Mouse (Mus musculus) MEL (cell line): ENCODE results near the gene Baz1a. TPM values are rescaled to one million over a fixed set of nuclear protein-coding genes. Genes with fewer than 3 reads are reported as not detected.

Source experiments
- DNase-seq: peaks from one replicate; pipeline ENCODE4 v3.0.0; 2011; ENCODE audit warnings: low read depth, low spot score
- H3K27ac ChIP-seq: 2 replicates; pipeline ENCODE4 v1.5.1; 2012; ENCODE audit warnings: low read depth, mild to moderate bottlenecking, control low read depth, low read length, moderate library complexity; ENCODE audit not compliant: control insufficient read depth
- H3K27me3 ChIP-seq, 2 experiments: fragments of 150-350 bp in 1 of 2; sonication (generic) in 1 of 2; 2 replicates each; pipeline ENCODE4 v1.6.1; 2012; ENCODE audit warnings: low read length in 2 of 2, mild to moderate bottlenecking in 2 of 2, improper control_type of control experiment in 1 of 2, moderate library complexity in 1 of 2; ENCODE audit not compliant: insufficient read depth in 2 of 2, control insufficient read depth in 1 of 2
- H3K36me3 ChIP-seq, 2 experiments: 2 replicates each; pipeline ENCODE4 v1.6.1; 2012 to 2014; ENCODE audit warnings: low read length in 2 of 2, improper control_type of control experiment in 1 of 2, inconsistent platforms in 1 of 2, mild to moderate bottlenecking in 1 of 2; ENCODE audit not compliant: insufficient read depth in 2 of 2, control insufficient read depth in 1 of 2
- H3K4me1 ChIP-seq, 2 experiments: fragments of 150-350 bp in 1 of 2; sonication (generic) in 1 of 2; 2 replicates each; pipeline ENCODE4 v1.6.1; 2012; ENCODE audit warnings: low read length in 2 of 2, improper control_type of control experiment in 1 of 2, mild to moderate bottlenecking in 1 of 2; ENCODE audit not compliant: insufficient read depth in 2 of 2, control insufficient read depth in 1 of 2
- H3K4me3 ChIP-seq, 2 experiments: fragments of 150-350 bp in 1 of 2; sonication (generic) in 1 of 2; 2 replicates each; pipeline ENCODE4 v1.5.1; 2012; ENCODE audit warnings: low read depth in 2 of 2, low read length in 2 of 2, mild to moderate bottlenecking in 2 of 2, moderate library complexity in 2 of 2, control low read depth in 1 of 2, improper control_type of control experiment in 1 of 2; ENCODE audit not compliant: control insufficient read depth in 1 of 2, insufficient read depth in 1 of 2
- H3K79me2 ChIP-seq: 2 replicates; pipeline ENCODE4 v1.6.1; 2012; ENCODE audit warnings: mild to moderate bottlenecking, low read length, moderate library complexity; ENCODE audit not compliant: control insufficient read depth, poor library complexity, insufficient read depth
- H3K9ac ChIP-seq: 2 replicates; pipeline ENCODE4 v1.6.1; 2012; ENCODE audit warnings: low read depth, mild to moderate bottlenecking, control low read depth, low read length, moderate library complexity; ENCODE audit not compliant: control insufficient read depth, poor library complexity, severe bottlenecking
- H3K9me3 ChIP-seq: fragments of 150-350 bp; sonication (generic); replicated peaks from 2 replicates; pipeline ENCODE4 v1.6.1; 2012; ENCODE audit warnings: mild to moderate bottlenecking, low read length, improper control_type of control experiment, moderate library complexity; ENCODE audit not compliant: insufficient read depth
- BHLHE40 ChIP-seq: IDR thresholded peaks from 2 replicates; pipeline ENCODE4 v1.6.1; 2012; ENCODE audit warnings: low read depth, mild to moderate bottlenecking, inconsistent platforms, low read length, improper control_type of control experiment, borderline replicate concordance
- CHD1 ChIP-seq: IDR thresholded peaks from 2 replicates; pipeline ENCODE4 v1.6.1; 2012; ENCODE audit warnings: low read depth, mild to moderate bottlenecking, inconsistent platforms, low read length, improper control_type of control experiment
- CTCF ChIP-seq, 3 experiments: IDR thresholded peaks in 2 of 3; conservative IDR thresholded peaks in 1 of 3; 2 replicates each; pipeline ENCODE4 v1.5.1; 2011 to 2012; ENCODE audit warnings: low read length in 3 of 3, low read depth in 2 of 3, mild to moderate bottlenecking in 2 of 3, improper control_type of control experiment in 1 of 3, inconsistent platforms in 1 of 3, mixed read lengths in 1 of 3, moderate library complexity in 1 of 3; ENCODE audit not compliant: control insufficient read depth in 1 of 3, insufficient read depth in 1 of 3, poor library complexity in 1 of 3, severe bottlenecking in 1 of 3
- GABPA ChIP-seq: IDR thresholded peaks from 2 replicates; pipeline ENCODE4 v1.6.1; 2012; ENCODE audit warnings: low read depth, mild to moderate bottlenecking, inconsistent platforms, low read length, improper control_type of control experiment, moderate library complexity
- HCFC1 ChIP-seq: IDR thresholded peaks from 2 replicates; pipeline ENCODE4 v1.6.1; 2012; ENCODE audit warnings: low read depth, mild to moderate bottlenecking, inconsistent platforms, low read length, improper control_type of control experiment, moderate library complexity
- KAT2A ChIP-seq: conservative IDR thresholded peaks from 2 replicates; pipeline ENCODE4 v1.6.1; 2012; ENCODE audit warnings: low read depth, low read length, improper control_type of control experiment, inconsistent platforms
- MAX ChIP-seq: IDR thresholded peaks from 2 replicates; pipeline ENCODE4 v1.6.1; 2011; ENCODE audit warnings: low read length, improper control_type of control experiment
- MXI1 ChIP-seq: IDR thresholded peaks from 2 replicates; pipeline ENCODE4 v1.6.1; 2011; ENCODE audit warnings: mild to moderate bottlenecking, low read depth, low read length, improper control_type of control experiment
- MYB ChIP-seq: IDR thresholded peaks from 2 replicates; pipeline ENCODE4 v1.6.1; 2011; ENCODE audit warnings: mild to moderate bottlenecking, low read depth, low read length, improper control_type of control experiment
- MYC ChIP-seq: IDR thresholded peaks from 2 replicates; pipeline ENCODE4 v1.6.1; 2011; ENCODE audit warnings: low read depth, mild to moderate bottlenecking, low read length, improper control_type of control experiment, moderate library complexity
- NELFE ChIP-seq: IDR thresholded peaks from 2 replicates; pipeline ENCODE4 v1.6.1; 2011; ENCODE audit warnings: low read depth, low read length, improper control_type of control experiment
- POLR2AphosphoS2 ChIP-seq: IDR thresholded peaks from 2 replicates; pipeline ENCODE4 v1.6.1; 2011; ENCODE audit warnings: low read length, improper control_type of control experiment
- POLR2AphosphoS5 ChIP-seq: IDR thresholded peaks from 2 replicates; pipeline ENCODE4 v1.6.1; 2012; ENCODE audit warnings: low read depth, borderline replicate concordance, mild to moderate bottlenecking, inconsistent platforms, low read length, moderate library complexity, mixed read lengths
- SIN3A ChIP-seq: IDR thresholded peaks from 2 replicates; pipeline ENCODE4 v1.6.1; 2012; ENCODE audit warnings: low read length, improper control_type of control experiment, inconsistent platforms
- TAL1 ChIP-seq: IDR thresholded peaks from 2 replicates; pipeline ENCODE4 v1.6.1; 2012; ENCODE audit warnings: mild to moderate bottlenecking, inconsistent platforms, low read length, moderate library complexity, mixed read lengths
- UBTF ChIP-seq: IDR thresholded peaks from 2 replicates; pipeline ENCODE4 v1.6.1; 2012; ENCODE audit warnings: low read depth, mild to moderate bottlenecking, inconsistent platforms, low read length, improper control_type of control experiment, moderate library complexity, borderline replicate concordance; ENCODE audit not compliant: insufficient read depth
- USF1 ChIP-seq: IDR thresholded peaks from 2 replicates; pipeline ENCODE4 v1.6.1; 2014; ENCODE audit warnings: low read depth, mild to moderate bottlenecking, inconsistent platforms, low read length, improper control_type of control experiment, moderate library complexity
- ZKSCAN1 ChIP-seq: IDR thresholded peaks from 2 replicates; pipeline ENCODE4 v1.6.1; 2012; ENCODE audit warnings: low read depth, mild to moderate bottlenecking, inconsistent platforms, low read length, improper control_type of control experiment, moderate library complexity
- ZMIZ1 ChIP-seq: IDR thresholded peaks from 2 replicates; pipeline ENCODE4 v1.6.1; 2012; ENCODE audit warnings: low read depth, mild to moderate bottlenecking, inconsistent platforms, low read length, improper control_type of control experiment, moderate library complexity
- polyA plus RNA-seq, 2 experiments: library from polyadenylated mRNA; stranded (reverse) in 1 of 2; unstranded in 1 of 2; fragments of >175 nt in 1 of 2; fragments of >200 nt in 1 of 2; gene quantifications; 2 replicates each; pipeline versions ENCODE4 v1.2.1 to v1.2.4; 2012; ENCODE audit warnings: low replicate concordance in 2 of 2, low read depth in 1 of 2; ENCODE audit not compliant: insufficient read length in 2 of 2, insufficient read depth in 1 of 2, missing spikeins in 1 of 2
- total RNA-seq: library from RNA; depleted of rRNA; stranded (reverse); fragments of 300-350 nt; gene quantifications from 2 replicates; pipeline ENCODE4 v1.2.3, GENCODE M21; 2012

Baz1a gene
- total and polyA plus RNA-seq, 3 experiments, result 39.8 to 203 (median 46.0) TPM

DNA sequence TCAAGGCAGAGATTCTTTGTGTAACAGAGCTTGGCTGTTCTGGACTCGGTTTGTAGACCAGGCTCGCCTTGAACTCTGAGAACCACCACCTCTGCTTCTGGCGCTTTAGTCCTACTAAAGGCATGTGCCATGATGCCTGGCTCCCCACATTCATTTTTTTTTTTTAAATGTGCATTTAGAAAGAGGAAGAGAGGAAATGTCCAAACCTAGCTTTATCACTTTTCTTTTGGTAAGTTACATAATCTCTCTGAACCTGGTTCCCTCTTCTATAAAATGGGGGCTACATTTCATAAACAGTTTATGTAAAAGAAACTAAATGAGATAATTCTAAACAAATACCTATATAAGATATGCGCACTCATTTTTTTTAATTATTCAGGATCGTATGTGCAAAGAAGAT, 33.2 kb downstream of the Baz1a start (continued):
- TF ChIP-seq MYC (peak; percentile 84), KAT2A (no peak), POLR2AphosphoS5 (no peak), NELFE (no peak), MAX (peak; percentile 39; the same call in 1 of the 2 replicates), ZMIZ1 (no peak), UBTF (no peak), MYB (no peak), SIN3A (peak; percentile 49; the same call in 1 of the 2 replicates)

DNA sequence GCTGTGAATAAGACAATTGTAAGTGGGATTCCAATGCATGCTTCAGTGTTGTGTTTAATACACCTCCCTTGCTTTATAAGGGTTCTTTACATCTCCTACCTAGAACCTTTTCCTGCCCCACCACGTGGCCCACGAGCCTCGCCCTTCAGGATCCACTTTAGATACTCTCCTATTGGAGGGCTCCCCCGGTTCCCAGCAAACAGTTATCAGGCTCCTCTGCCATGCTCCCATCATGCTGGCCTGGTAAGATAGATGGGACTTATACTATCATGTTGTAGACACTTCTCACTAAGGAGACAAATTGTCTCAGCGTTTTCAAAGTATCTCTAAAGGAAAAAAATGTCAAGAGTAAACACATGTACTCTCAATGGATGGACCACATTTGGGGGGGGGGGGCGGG, 33.6 kb downstream of the Baz1a start:
- TF ChIP-seq CHD1 (no peak), POLR2AphosphoS2 (0 out of 2 replicates have a peak, but pooled peaks have one; percentile 31), HCFC1 (no peak), MYC (no peak), USF1 (0 out of 2 replicates have a peak, but pooled peaks have one; percentile 8), MAX (peak; percentile 9; the same call in 1 of the 2 replicates), TAL1 (peak; percentile 10; the same call in 1 of the 2 replicates), CTCF (IDR thresholded peaks at IDR 0.05 in 2 of 3, conservative IDR thresholded peaks at IDR 0.05 in 1 of 3; ENCODE audit: control insufficient read depth in 1 of 3, insufficient read depth in 1 of 3, low read depth in 2 of 3, low read length in 3 of 3, poor library complexity in 1 of 3, severe bottlenecking in 1 of 3) (no peak), MXI1 (peak; percentile 32; the same call in 1 of the 2 replicates), BHLHE40 (no peak), GABPA (no peak), ZKSCAN1 (no peak)
- Histone ChIP-seq H3K9ac (no peak overlapping the region), H3K36me3 (peaks cover 44 to 52% of the 10 kb centered on the region in 2 experiments), H3K4me1 (peaks cover 25% of the 10 kb centered on the region in 2 experiments), H3K27me3 (no peaks in the 10 kb centered on the region), H3K79me2 (peaks cover 79% of the 10 kb centered on the region), H3K9me3 (no peaks in the 10 kb centered on the region), H3K4me3 (no peak overlapping the region), H3K27ac (0 out of 2 replicates have a peak overlapping the region, but pooled peaks have one; percentile 3)
- DNase-seq, result peak; percentile 34
